Mouse (Mus musculus) cerebellum, adult 2 months (tissue): ENCODE measurements around the gene Brf1.

Experiments
- CTCF ChIP-seq: fragments of 200-500 bp; IDR thresholded peaks from 2 replicates; pipeline ENCODE4 v1.5.1; 2011; ENCODE audit warnings: low read depth, mild to moderate bottlenecking, control low read depth, low read length, moderate library complexity, borderline replicate concordance; ENCODE audit not compliant: insufficient read depth
- POLR2A ChIP-seq: fragments of 200-500 bp; IDR thresholded peaks from 2 replicates; pipeline ENCODE4 v1.6.1; 2011; ENCODE audit warnings: low read length, control low read depth, borderline replicate concordance; ENCODE audit not compliant: insufficient read depth

DNA sequence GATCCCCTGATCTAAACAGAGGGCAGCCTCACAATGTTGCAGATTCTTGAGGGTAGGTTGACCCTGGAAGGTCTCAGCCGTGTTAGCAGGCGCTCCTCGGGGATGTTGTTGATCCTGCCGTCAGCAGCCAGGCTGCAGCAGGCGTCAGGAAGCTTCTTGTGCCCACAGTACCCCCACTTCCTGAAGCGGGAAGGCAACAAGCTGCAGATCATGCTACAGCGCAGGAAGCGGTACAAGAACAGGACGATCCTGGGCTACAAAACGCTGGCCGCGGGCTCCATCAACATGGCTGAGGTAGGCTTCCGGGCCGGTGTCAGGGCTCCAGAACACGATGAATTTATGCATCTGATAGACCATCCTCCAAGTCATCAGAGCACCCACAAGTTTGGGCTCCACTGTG is 46.4 kb upstream of the Brf1 start:
- TF ChIP-seq CTCF: no peak
- no peak for TF ChIP-seq POLR2A
